Mouse (Mus musculus) heart, adult 18-20 months (tissue): ENCODE data around the gene Wdr49. TPM values are rescaled to one million over a fixed set of nuclear protein-coding genes. Genes with fewer than 3 reads are reported as not detected.
"Not testable (repeated sequence)": the region's sequence is repeated elsewhere in the genome, so short reads cannot be mapped to it uniquely, and the experiment has no call there.

Source experiments
- DNase-seq, 2 experiments: peaks; one replicate each; pipeline ENCODE4 v3.0.0; 2021 to 2022; ENCODE audit warnings: mixed read lengths in 1 of 2
- total RNA-seq, 2 experiments: library from RNA; stranded (reverse); gene quantifications; 2 replicates each; pipeline ENCODE4 v1.2.3; 2021

The Wdr49 gene
- total RNA-seq, 2 experiments from 2014 or later: 0.18 TPM; not detected in 1

DNA sequence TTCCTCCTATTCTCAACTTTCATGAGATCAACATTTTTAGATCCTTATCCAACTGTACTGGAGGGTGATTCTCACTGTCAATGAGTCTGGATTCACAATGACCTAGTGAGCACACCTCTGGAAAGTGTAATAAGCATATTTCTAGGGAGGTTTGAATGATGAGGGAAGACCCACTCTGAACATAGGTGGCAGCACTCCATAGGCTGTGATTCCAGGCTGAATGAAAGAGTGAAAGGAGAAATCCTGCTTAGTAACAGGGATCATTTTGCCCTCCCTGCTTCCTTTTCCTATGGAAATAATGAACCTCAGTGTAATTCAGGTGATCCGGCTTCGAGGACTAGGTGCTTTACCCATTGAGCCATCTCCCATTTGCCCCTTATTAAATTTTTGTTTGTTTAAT is 180.9 kb downstream of the Wdr49 start:
- no peak for DNase-seq

DNA sequence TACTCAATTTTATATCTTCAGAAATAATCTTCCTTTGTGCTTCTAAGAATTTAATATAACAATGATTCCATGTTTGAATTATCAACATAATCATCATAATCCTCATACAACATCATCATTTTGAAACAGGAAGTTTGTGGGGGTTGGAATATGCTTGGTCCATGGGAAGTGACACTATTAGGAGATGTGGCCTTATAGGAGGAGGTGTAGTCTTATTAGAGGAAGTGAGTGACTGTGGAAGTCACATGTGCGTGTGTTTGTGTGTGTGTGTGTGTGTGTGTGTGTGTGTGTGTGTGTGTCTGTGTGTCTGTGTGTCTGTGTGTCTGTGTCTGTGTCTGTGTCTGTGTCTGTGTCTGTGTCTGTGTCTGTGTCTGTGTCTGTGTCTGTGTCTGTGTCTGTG is 182.5 kb downstream of the Wdr49 start:
- DNase-seq: not testable (repeated sequence)

DNA sequence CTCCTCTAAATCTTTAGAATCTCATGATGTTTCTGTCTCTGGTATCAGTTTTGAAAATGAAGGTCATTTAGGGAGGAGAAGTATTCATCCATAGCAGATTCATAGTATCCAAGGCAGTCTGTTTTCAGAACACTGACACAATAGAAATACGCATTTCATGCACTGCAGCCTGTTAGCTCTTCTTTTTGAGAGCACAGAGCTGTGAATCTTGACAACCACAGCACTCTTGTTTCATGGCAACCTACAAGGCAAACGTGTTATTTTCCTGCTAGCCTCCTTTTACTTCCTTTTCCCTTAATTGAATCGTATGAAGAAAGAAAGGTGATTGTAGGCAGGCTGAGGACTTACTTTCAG is 184.2 kb downstream of the Wdr49 start:
- DNase-seq: no peak

DNA sequence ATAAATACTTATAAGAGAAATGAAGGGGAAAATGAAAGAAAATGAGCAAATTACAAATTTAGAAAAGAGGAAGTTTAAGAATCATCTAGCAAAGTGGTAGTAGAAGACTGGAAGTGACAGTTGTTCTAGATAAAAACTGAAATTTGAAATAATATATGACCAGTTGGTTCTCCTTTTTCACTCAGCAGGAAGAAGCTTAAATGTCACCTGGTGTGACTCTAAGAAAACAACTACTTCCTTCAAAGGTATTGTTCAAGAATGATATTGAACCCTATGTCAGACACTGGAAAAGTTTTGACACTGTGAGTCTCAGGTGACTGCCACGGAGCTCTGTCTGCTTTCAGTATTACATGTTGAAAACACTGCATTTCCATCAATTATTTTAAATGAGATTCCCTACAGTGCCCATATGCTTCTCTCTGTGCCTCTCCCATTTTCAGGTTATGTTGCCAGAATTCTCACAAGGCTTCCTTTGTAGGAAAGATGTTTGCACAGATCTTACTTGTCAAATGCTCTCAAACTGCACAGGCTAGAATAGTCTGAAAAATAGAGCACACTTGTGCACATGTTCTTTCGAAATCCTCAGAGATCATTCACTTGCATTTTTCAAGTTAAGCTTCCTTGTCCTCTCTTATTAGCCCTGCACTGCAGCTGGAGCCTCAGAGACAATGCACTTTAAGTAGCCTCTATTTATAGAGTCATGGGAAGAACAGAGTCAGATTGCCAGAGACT is 184.8 kb downstream of the Wdr49 start:
- no peak for DNase-seq

DNA sequence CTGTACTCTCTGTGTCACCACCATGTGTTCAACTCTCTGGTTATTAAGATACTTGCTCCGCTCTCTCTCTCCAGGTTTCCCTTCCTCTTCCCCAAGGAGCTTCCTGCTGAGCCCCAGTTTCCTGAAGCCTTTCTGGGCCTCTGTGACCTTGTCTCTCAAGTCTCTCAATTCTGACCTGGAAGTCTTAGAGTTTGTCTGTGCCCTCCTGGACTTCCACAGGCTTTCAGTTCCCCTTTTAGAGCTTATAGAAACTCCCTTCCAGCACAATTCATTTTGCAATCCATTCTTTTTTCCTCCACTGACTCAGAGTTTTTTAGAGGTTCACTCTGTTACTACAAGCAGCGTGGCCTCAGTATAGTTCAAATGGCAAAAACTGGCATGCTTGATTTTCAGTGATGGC is 188.7 kb downstream of the Wdr49 start:
- peak in 1 of 2 experiments; percentile 11 for DNase-seq

DNA sequence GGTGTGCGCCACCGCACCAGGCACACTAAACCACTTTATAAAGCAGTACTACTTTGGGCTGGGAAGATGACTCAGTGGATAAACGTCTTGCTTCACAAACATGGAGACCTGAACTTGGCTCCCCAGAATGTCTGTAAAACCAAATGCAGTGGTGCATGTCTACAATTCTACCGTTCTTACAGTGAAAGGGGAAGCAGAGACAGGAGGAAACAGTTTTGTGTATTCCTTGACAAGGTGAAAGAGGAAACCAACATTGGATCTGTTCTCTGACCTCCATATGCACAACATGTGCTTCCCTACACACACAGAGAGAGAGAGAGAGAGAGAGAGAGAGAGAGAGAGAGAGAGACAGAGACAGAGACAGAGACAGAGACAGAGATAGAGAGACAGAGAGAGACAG is 204.5 kb downstream of the Wdr49 start:
- no peak for DNase-seq

DNA sequence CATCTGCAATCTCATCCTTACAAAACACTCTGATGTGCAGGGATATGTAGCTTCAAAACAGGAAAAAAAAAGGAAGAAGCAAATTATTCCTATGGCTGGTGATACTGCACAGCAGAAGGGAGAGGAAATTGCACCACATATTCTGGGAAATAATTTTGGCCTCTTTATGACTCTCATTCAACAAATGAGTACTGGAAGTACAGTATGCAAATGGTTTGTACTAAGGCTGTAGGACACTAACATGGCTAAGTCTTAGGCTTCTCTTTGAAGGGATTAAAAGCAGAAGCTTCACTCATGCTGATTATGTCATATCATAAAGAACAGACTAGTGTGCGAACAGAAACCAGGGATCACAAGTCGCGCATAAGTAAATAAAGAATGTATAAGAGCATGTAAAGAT is 205.4 kb downstream of the Wdr49 start:
- no peak for DNase-seq

DNA sequence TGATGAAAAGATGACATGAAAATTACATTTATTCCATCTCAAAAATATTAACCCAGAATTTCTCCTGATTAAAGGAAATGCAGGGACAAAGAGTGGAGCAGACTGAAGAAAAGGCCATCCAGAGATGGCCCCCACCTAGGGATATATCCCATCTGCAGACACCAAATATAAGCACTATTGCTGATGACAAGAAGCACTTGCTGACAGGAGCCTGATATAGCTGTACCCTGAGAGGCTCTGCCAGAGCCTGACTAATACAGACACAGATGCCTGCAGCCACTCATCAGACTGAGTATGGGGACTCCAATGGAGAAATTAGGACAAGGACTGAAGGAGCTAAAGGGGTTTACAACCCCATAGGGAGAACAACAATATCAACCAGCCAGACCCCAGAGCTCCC is 206.8 kb downstream of the Wdr49 start:
- no peak for DNase-seq

DNA sequence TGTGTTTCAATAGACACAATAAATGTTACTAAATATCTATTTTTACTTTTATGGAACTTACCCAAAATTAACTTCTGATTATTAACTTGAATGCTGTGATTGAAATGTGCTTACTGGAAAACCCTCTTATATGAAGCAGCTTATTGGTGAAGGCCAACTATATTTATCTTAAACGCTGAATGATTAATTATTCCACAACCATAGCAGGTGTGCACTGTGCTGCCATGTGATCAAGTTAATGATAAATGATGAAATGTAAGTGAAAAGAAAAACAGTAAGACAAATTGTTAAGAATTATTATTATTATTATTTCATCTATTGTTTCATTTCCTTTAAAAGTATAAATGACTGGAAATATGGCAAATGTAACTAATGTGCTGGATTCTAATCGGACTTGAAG is 212.0 kb downstream of the Wdr49 start, which contains the start of gene Serpini2:
Gene Serpini2 (minus strand): TSS at position 101 of the 400 bp plus-strand sequence.
- no peak for DNase-seq

DNA sequence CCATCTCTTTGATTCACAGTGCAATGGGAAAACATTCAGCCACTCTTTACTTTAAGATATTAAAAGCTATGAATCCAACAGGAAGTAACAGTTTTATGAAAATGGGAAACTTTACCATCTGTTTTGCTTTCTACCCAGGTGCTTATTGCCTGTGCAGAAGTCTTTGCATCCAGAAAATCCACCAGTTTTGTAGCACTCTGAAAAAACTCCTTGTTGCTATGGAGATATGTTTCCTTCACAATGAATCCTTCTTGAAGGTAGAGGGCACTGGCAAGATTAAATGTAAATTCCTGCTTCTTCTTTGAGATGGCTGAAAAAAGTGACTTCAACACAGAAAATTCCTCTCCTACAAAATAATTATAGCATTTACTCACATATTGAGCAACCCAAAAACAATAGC is 222.6 kb downstream of the Wdr49 start:
- no peak for DNase-seq

Other genes starting within 250 kb of the Wdr49 start
- not detected for gene Serpini2, start 212.1 kb downstream of the Wdr49 start, total RNA-seq
- gene Pdcd10, start 74.7 kb upstream of the Wdr49 start, total RNA-seq: 10 to 100 TPM; 24.6 to 25.6 TPM
- gene Serpini1, start 75.4 kb upstream of the Wdr49 start, total RNA-seq: 1 to 10 TPM; 3.6 to 5.0 TPM